Mouse (Mus musculus): Measurements from ENCODE around the gene Zrsr2. TPM values are rescaled to one million over a fixed set of nuclear protein-coding genes. Genes with fewer than 3 reads are reported as not detected.

The Zrsr2 gene
- polyA plus RNA-seq (2017; shearing (Covaris generic)) = 10 to 100 TPM; 53.8 to 57.8 TPM

DNA sequence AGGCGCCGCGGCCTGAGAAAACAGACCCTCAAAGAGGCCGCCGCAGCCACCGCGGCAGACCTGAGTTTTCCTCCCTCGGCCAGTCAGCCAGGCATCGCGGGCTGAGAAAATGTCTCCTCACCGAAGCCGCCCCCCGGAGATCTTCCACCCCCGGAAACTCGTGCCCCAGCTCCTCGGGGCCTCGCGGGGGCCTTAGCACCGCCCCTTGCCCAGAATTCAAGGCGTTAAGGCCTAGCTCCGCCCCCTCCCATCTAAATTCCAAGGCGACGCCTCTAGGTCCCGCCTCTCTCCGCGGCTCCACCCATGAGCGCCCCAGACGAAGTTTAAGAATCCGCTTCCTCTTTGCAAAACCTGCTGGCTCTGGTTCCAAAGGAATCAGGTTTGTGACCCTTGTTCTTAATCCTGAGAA, at the start of gene Zrsr2:
Zrsr2 (minus strand) TSS at position 195 of the 409 bp plus-strand sequence.

DNA sequence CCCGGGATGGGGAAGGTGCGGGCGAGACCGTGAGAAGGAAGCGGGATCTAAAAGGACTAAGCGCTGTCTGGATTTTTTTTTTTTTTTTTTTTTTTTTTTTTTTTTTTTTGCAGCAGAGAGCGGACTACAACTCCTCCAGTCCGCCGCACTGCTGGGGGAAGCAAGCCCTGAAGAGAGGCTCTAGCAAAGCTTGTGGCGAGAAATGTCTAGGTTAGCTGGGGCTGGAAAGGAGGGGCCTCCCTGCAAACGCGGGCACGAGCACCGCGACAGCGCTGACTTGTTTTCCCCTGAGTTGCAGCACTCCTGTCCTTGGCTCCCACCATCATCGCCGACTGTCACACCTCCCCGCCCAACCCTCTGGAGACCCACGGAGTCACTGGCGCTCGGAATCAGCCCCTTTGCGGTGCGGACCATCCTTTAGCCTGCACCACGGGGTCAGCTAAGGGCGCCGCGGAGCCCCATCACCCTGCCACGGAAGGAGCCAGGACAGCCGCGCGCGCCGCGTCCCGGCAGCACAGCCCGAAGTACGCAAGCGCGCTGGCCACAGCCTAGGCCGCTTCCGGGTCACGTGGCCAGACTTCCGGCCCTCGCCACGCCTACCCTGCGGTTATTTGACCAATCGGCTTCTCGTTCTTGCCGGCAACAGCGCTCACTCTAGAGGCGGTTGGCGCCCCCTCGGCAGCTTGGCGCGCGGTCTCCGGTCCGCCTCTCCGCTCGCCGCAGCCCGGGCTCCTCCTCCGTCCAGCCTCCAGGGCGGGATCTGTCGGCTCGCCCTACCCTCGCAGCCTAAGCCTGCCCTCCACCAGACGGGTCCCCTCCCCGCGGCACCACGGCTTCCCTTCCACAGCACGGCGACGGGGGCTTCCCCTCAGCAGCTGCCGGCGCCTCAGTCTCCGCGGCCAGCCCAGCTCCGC, 49.9 kb downstream of the Zrsr2 start, which contains the start of gene Ap1s2:
Ap1s2 (plus strand) TSS at position 681 of the 914 bp plus-strand sequence.

Other genes starting within 250 kb of the Zrsr2 start
- gene Rnf138rt1, start 197.3 kb downstream of the Zrsr2 start, polyA plus RNA-seq (2017; shearing (Covaris generic)) = under 1 TPM in 1 of 2 experiments, not detected in 1; 0.23 TPM
- gene Ap1s2, start 49.6 kb downstream of the Zrsr2 start, polyA plus RNA-seq (2017; shearing (Covaris generic)) = 10 to 100 TPM; 11.5 to 26.7 TPM
- gene Car5b, start 69.3 kb upstream of the Zrsr2 start, polyA plus RNA-seq (2017; shearing (Covaris generic)) = 10 to 100 TPM in 1 of 2 experiments, 1 to 10 TPM in 1; 6.7 to 10.3 TPM
- 1 to 10 TPM; 7.3 to 7.8 TPM for gene Siah1b, start 117.8 kb upstream of the Zrsr2 start, polyA plus RNA-seq (2017; shearing (Covaris generic))
- not detected for gene Cltrn, start 130.2 kb upstream of the Zrsr2 start, polyA plus RNA-seq (2017; shearing (Covaris generic))
- gene Ace2, start 180.7 kb upstream of the Zrsr2 start, polyA plus RNA-seq (2017; shearing (Covaris generic)) = under 1 TPM in 1 of 2 experiments, not detected in 1; 0.11 TPM